Mouse (Mus musculus) liver, adult 2 months (tissue): Measurements from ENCODE around the gene Surf4. TPM values are rescaled to one million over a fixed set of nuclear protein-coding genes. Genes with fewer than 3 reads are reported as not detected.

Experiments
- DNase-seq: peaks from one replicate; pipeline ENCODE4 v3.0.0-alpha.2; 2011; ENCODE audit warnings: low read depth, low spot score; ENCODE audit errors: extremely low read depth
- H3K27ac ChIP-seq: fragments of 200-500 bp; replicated peaks from 2 replicates; pipeline ENCODE4 v1.5.1; 2012; ENCODE audit warnings: low read depth, mild to moderate bottlenecking, control low read depth, inconsistent platforms, low read length; ENCODE audit not compliant: insufficient read depth
- H3K27me3 ChIP-seq: fragments of 200-500 bp; 2 replicates; pipeline ENCODE4 v1.6.1; 2012; ENCODE audit warnings: mild to moderate bottlenecking, moderate library complexity, low read length, inconsistent platforms; ENCODE audit not compliant: control insufficient read depth, insufficient read depth
- H3K36me3 ChIP-seq: fragments of 200-500 bp; 2 replicates; pipeline ENCODE4 v1.6.1; 2012; ENCODE audit warnings: low read length, inconsistent platforms; ENCODE audit not compliant: control insufficient read depth, insufficient read depth
- H3K4me1 ChIP-seq: fragments of 200-500 bp; 2 replicates; pipeline ENCODE4 v1.6.1; 2011; ENCODE audit warnings: low read length; ENCODE audit not compliant: control insufficient read depth, insufficient read depth
- H3K4me3 ChIP-seq: fragments of 200-500 bp; 2 replicates; pipeline ENCODE4 v1.5.1; 2011; ENCODE audit warnings: low read depth, mild to moderate bottlenecking, control low read depth, low read length, moderate library complexity; ENCODE audit not compliant: insufficient read depth
- H3K79me2 ChIP-seq: fragments of 200-500 bp; 2 replicates; pipeline ENCODE4 v1.6.1; 2012; ENCODE audit warnings: inconsistent platforms, mild to moderate bottlenecking, low read length, moderate library complexity; ENCODE audit not compliant: control insufficient read depth, insufficient read depth
- H3K9ac ChIP-seq: fragments of 200-500 bp; 2 replicates; pipeline ENCODE4 v1.6.1; 2012; ENCODE audit warnings: low read depth, mild to moderate bottlenecking, control low read depth, inconsistent platforms, low read length
- CTCF ChIP-seq: fragments of 200-500 bp; IDR thresholded peaks from 2 replicates; pipeline ENCODE4 v1.5.1; 2011; ENCODE audit warnings: low read depth, low read length, control low read depth
- POLR2A ChIP-seq: fragments of 200-500 bp; IDR thresholded peaks from 2 replicates; pipeline ENCODE4 v1.6.1; 2011; ENCODE audit warnings: low read length, control low read depth; ENCODE audit not compliant: insufficient read depth; ENCODE audit errors: extremely low read depth
- WGBS: fragments of 180-500 bp; shearing (Covaris S2); methylation state at CpG from one replicate; pipeline ENCODE4 v1.1.7; 2018; 5-methylcytosine and 5-hydroxymethylcytosine counted together
- polyA plus RNA-seq: library from polyadenylated mRNA; depleted of rRNA; stranded (reverse); fragments of >200 nt; gene quantifications from 2 replicates; pipeline ENCODE4 v1.2.3, GENCODE M21; 2012; rRNA removed
- total RNA-seq: library from RNA; depleted of rRNA; stranded (reverse); fragments of >200 nt; gene quantifications from 2 replicates; pipeline ENCODE4 v1.2.3, GENCODE M21; 2014; rRNA removed

Gene Surf4
- total and polyA plus RNA-seq, 2 experiments, result 135 to 322 TPM

DNA sequence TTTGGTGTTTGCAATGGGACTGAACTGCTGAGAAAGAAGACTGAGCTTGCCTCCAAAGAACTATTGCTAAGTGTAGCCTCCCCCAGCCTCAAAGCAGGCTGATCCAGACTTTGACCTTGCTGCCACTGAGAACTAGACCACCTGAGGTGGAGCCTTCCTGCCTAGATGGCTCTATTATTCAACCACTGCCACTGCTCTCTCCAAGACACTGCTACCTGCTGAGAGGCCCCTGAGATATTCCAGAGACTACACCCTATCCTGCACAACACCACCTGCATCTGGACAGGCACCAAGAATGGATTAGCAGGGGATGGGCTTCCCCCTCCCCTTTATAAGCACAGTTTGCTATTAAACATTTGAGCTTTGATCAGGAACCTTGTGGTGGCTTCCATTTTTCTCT lies 55.2 kb downstream of the Surf4 start:
- Histone ChIP-seq H3K4me1 (no peaks in the 10 kb centered on the region), H3K27ac (no peak overlapping the region), H3K4me3 (no peak overlapping the region), H3K36me3 (no peaks in the 10 kb centered on the region), H3K27me3 (no peaks in the 10 kb centered on the region), H3K79me2 (no peaks in the 10 kb centered on the region), H3K9ac (no peak overlapping the region)
- TF ChIP-seq POLR2A (no peak), CTCF (no peak)
- DNase-seq, result no peak

DNA sequence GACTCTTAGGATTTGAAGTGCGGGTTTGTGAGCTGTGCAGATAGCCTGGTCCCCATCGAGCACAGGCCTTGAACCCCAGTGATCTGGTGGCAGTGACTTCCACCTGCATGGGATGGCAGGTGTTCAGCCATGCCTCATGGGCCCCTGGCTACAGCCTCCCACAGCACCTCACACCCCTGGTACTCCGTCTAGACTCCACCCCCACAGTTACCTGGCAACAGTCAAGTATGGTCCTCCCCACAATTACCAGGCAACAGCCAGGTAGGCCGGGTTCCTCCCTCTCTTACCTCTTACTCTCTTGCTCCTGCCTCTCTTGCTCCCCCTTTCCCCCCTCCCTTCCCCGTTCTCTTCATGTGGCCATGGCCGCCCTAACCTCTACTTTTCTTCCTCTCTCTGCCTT lies 63.1 kb downstream of the Surf4 start:
- no peaks in the 10 kb centered on the region for H3K36me3 ChIP-seq
- H3K27me3 ChIP-seq, result peaks cover 3% of the 10 kb centered on the region
- no peak overlapping the region for H3K27ac ChIP-seq
- H3K4me1 ChIP-seq, result no peaks in the 10 kb centered on the region
- no peak overlapping the region for H3K4me3 ChIP-seq
- DNase-seq, result no peak
- 53% methylated on average over 6 of the region's 6 CpGs for WGBS
- no peaks in the 10 kb centered on the region for H3K79me2 ChIP-seq
- no peak overlapping the region for H3K9ac ChIP-seq
- TF ChIP-seq POLR2A, result no peak
- TF ChIP-seq CTCF, result no peak

Other genes with a start within 250 kb of the Surf4 start
- gene Abo, start 68.9 kb downstream of the Surf4 start, total RNA-seq, result not detected in 2 replicates
- not detected in 2 replicates for gene Abo, start 68.9 kb downstream of the Surf4 start, polyA plus RNA-seq
- 6.2 and 7.8 TPM in 2 replicates for gene Surf6, start 31.0 kb downstream of the Surf4 start, total RNA-seq
- gene Surf6, start 31.0 kb downstream of the Surf4 start, polyA plus RNA-seq, result 6.1 and 6.2 TPM in 2 replicates
- gene Med22, start 23.3 kb downstream of the Surf4 start, total RNA-seq, result 12.9 and 16.8 TPM in 2 replicates
- 25.5 and 26.4 TPM in 2 replicates for gene Med22, start 23.3 kb downstream of the Surf4 start, polyA plus RNA-seq
- 721 and 835 TPM in 2 replicates for gene Rpl7a, start 23.2 kb downstream of the Surf4 start, total RNA-seq
- gene Rpl7a, start 23.2 kb downstream of the Surf4 start, polyA plus RNA-seq, result 398 and 434 TPM in 2 replicates
- gene Surf2, start 17.6 kb downstream of the Surf4 start, total RNA-seq, result 10.0 and 10.3 TPM in 2 replicates
- 11.6 and 14.5 TPM in 2 replicates for gene Surf2, start 17.6 kb downstream of the Surf4 start, polyA plus RNA-seq
- gene Surf1, start 17.4 kb downstream of the Surf4 start, total RNA-seq, result 55.5 and 60.5 TPM in 2 replicates
- gene Surf1, start 17.4 kb downstream of the Surf4 start, polyA plus RNA-seq, result 51.7 and 57.2 TPM in 2 replicates
- 0.09 TPM in 1 of 2 replicates, not detected in the other for gene Stkld1, start 119 bp upstream of the Surf4 start, total RNA-seq
- gene Stkld1, start 119 bp upstream of the Surf4 start, polyA plus RNA-seq, result 0.06 and 0.11 TPM in 2 replicates
- 15.2 TPM in 2 replicates for gene Rexo4, start 30.5 kb upstream of the Surf4 start, total RNA-seq
- 8.3 and 11.8 TPM in 2 replicates for gene Rexo4, start 30.5 kb upstream of the Surf4 start, polyA plus RNA-seq
- 5.6 and 8.3 TPM in 2 replicates for gene Adamts13, start 39.5 kb upstream of the Surf4 start, total RNA-seq
- 5.8 and 11.2 TPM in 2 replicates for gene Adamts13, start 39.5 kb upstream of the Surf4 start, polyA plus RNA-seq
- 17.7 and 21.5 TPM in 2 replicates for gene Cacfd1, start 76.0 kb upstream of the Surf4 start, total RNA-seq
- gene Cacfd1, start 76.0 kb upstream of the Surf4 start, polyA plus RNA-seq, result 48.1 and 58.0 TPM in 2 replicates
- 0.34 and 0.46 TPM in 2 replicates for gene Slc2a6, start 94.1 kb upstream of the Surf4 start, total RNA-seq
- gene Slc2a6, start 94.1 kb upstream of the Surf4 start, polyA plus RNA-seq, result 0.39 and 0.50 TPM in 2 replicates
- gene Mymk, start 138.3 kb upstream of the Surf4 start, total RNA-seq, result not detected in 2 replicates
- gene Mymk, start 138.3 kb upstream of the Surf4 start, polyA plus RNA-seq, result not detected in 2 replicates
- 3.5 and 4.4 TPM in 2 replicates for gene Adamtsl2, start 145.5 kb upstream of the Surf4 start, total RNA-seq
- gene Adamtsl2, start 145.5 kb upstream of the Surf4 start, polyA plus RNA-seq, result 4.4 and 6.7 TPM in 2 replicates
- gene Fam163b, start 208.6 kb upstream of the Surf4 start, total RNA-seq, result not detected in 2 replicates
- gene Fam163b, start 208.6 kb upstream of the Surf4 start, polyA plus RNA-seq, result not detected in 2 replicates
- gene Dbh, start 231.3 kb upstream of the Surf4 start, total RNA-seq, result under 0.01 and 0.20 TPM in 2 replicates
- gene Dbh, start 231.3 kb upstream of the Surf4 start, polyA plus RNA-seq, result not detected in 2 replicates